Mouse (Mus musculus): Measurements from ENCODE around the gene Kif2a. TPM values are rescaled to one million over a fixed set of nuclear protein-coding genes. Genes with fewer than 3 reads are reported as not detected.

The Kif2a gene
- polyA plus RNA-seq, 1 experiment from 2014 or later = 16.5 TPM

DNA sequence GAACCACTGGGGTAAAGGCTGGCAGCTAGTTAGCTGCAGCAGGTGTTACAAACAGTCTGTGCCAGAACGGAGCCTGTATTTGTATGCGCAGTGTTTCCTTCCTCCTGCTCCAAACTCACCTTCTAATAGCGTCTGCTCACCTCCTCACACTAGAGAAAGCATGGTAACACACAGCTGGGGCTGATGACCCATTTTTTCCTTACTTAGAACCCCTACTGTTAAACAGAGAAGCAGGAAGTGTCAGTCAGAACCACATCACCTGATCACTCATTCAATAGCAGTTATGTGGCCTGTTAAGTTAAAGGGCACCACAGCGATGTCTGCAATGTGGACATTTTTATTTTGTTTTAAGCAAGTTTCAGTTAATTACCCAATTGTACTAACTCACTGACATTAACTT lies 64.4 kb downstream of the Kif2a start:
- WGBS = 87% methylated on average over 4 of the region's 4 CpGs
- ATAC-seq (replicated peaks; ENCODE audit: low FRiP score, low TSS enrichment, low read depth) (no peak), DNase-seq (ENCODE audit: low spot score) (no peak)
- Histone ChIP-seq H3K4me2 (ENCODE audit: low read length) (no peak overlapping the region), H3K4me1 (replicated peaks; ENCODE audit: control insufficient read depth, insufficient read depth, low read length) (no peaks in the 10 kb centered on the region), H3K27me3 (replicated peaks; ENCODE audit: control insufficient read depth, insufficient read depth, low read length) (no peaks in the 10 kb centered on the region), H3K9ac (ENCODE audit: low read length) (no peak overlapping the region), H3K4me3 (ENCODE audit: low read depth, low read length) (no peak overlapping the region), H3K27ac (ENCODE audit: low read depth) (no peak overlapping the region), H3K9me3 (ENCODE audit: control insufficient read depth, low read length) (no peaks in the 10 kb centered on the region), H3K36me3 (ENCODE audit: control insufficient read depth, insufficient read depth, low read length) (peaks cover 83% of the 10 kb centered on the region)

DNA sequence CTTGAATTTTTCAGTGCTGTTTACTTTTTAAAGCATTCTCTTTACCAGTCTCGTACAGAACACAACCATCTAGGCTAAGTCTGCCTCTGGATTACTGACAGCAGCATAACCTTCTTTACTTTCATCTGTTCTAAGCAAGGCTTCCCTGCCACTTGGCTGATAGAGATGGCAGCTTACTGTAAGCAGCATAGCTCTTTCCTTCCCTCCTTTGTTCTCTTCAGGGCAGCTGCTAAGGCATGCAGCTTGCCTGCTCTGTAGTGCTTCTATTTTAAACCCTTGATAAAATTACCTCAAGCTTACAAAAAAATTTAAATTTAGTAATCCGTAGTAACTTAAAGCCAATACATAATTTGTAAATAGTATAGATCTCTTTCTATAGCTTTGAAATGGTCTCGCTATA lies 67.0 kb downstream of the Kif2a start:
- Histone ChIP-seq H3K27me3 (replicated peaks; ENCODE audit: control insufficient read depth, insufficient read depth, low read length) (no peaks in the 10 kb centered on the region), H3K4me3 (ENCODE audit: low read depth, low read length) (no peak overlapping the region), H3K9ac (ENCODE audit: low read length) (no peak overlapping the region), H3K27ac (ENCODE audit: low read depth) (no peak overlapping the region), H3K4me2 (ENCODE audit: low read length) (no peak overlapping the region), H3K4me1 (replicated peaks; ENCODE audit: control insufficient read depth, insufficient read depth, low read length) (no peaks in the 10 kb centered on the region), H3K36me3 (ENCODE audit: control insufficient read depth, insufficient read depth, low read length) (peaks cover 84% of the 10 kb centered on the region), H3K9me3 (ENCODE audit: control insufficient read depth, low read length) (no peaks in the 10 kb centered on the region)
- DNase-seq (ENCODE audit: low spot score) (no peak), ATAC-seq (replicated peaks; ENCODE audit: low FRiP score, low TSS enrichment, low read depth) (no peak)
- WGBS = 86% methylated on average over 3 of the region's 3 CpGs

- Histone ChIP-seq H3K4me3 (ENCODE audit: low read depth, low read length) (peak overlapping the region; percentile 93), H3K27ac (ENCODE audit: low read depth) (peak overlapping the region; percentile 89; the same call in 1 of the 2 replicates), H3K4me2 (ENCODE audit: low read length) (peak overlapping the region; percentile 81), H3K9me3 (ENCODE audit: control insufficient read depth, low read length) (no peaks in the 10 kb centered on the region), H3K4me1 (replicated peaks; ENCODE audit: control insufficient read depth, insufficient read depth, low read length) (peaks cover 10% of the 10 kb centered on the region), H3K9ac (ENCODE audit: low read length) (peak overlapping the region; percentile 90), H3K27me3 (replicated peaks; ENCODE audit: control insufficient read depth, insufficient read depth, low read length) (no peaks in the 10 kb centered on the region), H3K36me3 (ENCODE audit: control insufficient read depth, insufficient read depth, low read length) (peaks cover 38% of the 10 kb centered on the region)
- DNase-seq (ENCODE audit: low spot score) (no peak), ATAC-seq (replicated peaks; ENCODE audit: low FRiP score, low TSS enrichment, low read depth) (no peak)
- WGBS = 5% methylated on average over 6 of the region's 6 CpGs
These were observed 74.3 kb downstream of the Kif2a start for GRCm38 (mm10) chr13:106947583-106947982.

DNA sequence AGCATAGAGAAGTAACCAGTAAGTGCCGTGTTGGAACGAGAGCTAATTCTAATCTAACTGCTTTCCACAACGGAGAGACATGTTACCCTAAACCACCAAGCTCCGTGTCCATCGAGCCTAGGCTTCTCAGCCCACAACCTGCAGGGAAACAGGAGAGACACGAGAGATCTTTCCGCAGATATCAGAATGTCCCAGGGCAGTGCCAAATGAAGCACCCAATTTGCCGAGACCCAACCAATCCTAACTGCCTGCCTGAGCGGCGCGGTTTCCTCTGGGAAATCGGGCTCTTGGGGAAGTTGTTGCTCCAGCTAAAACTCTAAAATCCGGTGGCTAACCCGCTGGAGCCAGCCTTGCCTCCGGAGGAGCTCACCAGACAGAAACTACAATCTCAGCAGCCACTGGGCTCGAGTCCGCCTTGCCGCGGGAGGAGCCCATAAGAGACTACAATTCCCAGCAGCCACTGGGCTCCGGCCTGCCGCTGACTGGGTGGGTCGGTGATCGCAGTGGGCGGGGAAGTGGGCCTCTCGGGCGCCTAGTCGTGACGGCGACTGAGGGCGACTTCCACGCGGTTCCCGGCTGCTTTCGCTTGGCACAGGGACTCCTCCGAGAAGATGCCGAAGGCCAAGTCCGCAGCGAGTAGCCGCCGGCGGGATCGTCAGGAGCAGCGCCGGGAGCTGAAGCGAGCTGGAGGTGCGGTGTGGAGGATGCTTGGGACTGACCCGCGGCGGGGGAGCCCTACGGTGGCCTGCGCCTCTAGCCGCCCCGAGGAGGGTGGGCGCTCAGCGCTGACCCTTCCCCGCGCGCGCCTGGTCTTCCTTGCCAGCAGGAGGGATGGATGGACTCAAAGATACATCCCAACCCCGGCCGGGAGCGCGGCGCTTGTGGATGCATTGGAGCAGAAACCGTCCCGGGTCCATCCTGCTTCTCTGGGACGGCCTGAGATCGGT lies 75.1 kb downstream of the Kif2a start, which contains the start of gene Dimt1:
Dimt1 (plus strand) TSS at position 534 of the 947 bp plus-strand sequence.
- Histone ChIP-seq H3K36me3 (ENCODE audit: control insufficient read depth, insufficient read depth, low read length) (peaks cover 31% of the 10 kb centered on the region), H3K9me3 (ENCODE audit: control insufficient read depth, low read length) (no peaks in the 10 kb centered on the region), H3K27me3 (replicated peaks; ENCODE audit: control insufficient read depth, insufficient read depth, low read length) (no peaks in the 10 kb centered on the region), H3K4me1 (replicated peaks; ENCODE audit: control insufficient read depth, insufficient read depth, low read length) (peaks cover 10% of the 10 kb centered on the region), H3K4me3 (ENCODE audit: low read depth, low read length) (peak within 1 kb of the TSS; percentile 93), H3K9ac (ENCODE audit: low read length) (peak within 1 kb of the TSS; percentile 90), H3K27ac (ENCODE audit: low read depth) (peak within 1 kb of the TSS; percentile 89), H3K4me2 (ENCODE audit: low read length) (peak within 1 kb of the TSS; percentile 81)
- under 1% methylated on average over 68 of the region's 68 CpGs for WGBS
- peak; percentile 93 for DNase-seq (ENCODE audit: low spot score)
- peak; percentile 98 for ATAC-seq (replicated peaks; ENCODE audit: low FRiP score, low TSS enrichment, low read depth)

- Histone ChIP-seq H3K9me3 (ENCODE audit: control insufficient read depth, low read length) (no peaks in the 10 kb centered on the region), H3K36me3 (ENCODE audit: control insufficient read depth, insufficient read depth, low read length) (peaks cover 18% of the 10 kb centered on the region), H3K4me1 (replicated peaks; ENCODE audit: control insufficient read depth, insufficient read depth, low read length) (peaks cover 10% of the 10 kb centered on the region), H3K4me3 (ENCODE audit: low read depth, low read length) (no peak overlapping the region), H3K27me3 (replicated peaks; ENCODE audit: control insufficient read depth, insufficient read depth, low read length) (no peaks in the 10 kb centered on the region), H3K9ac (ENCODE audit: low read length) (no peak overlapping the region), H3K27ac (ENCODE audit: low read depth) (no peak overlapping the region), H3K4me2 (ENCODE audit: low read length) (no peak overlapping the region)
- no peak for ATAC-seq (replicated peaks; ENCODE audit: low FRiP score, low TSS enrichment, low read depth)
- WGBS = 79% methylated on average over 9 of the region's 9 CpGs
- DNase-seq (ENCODE audit: low spot score) = no peak
These were observed 76.4 kb downstream of the Kif2a start for GRCm38 (mm10) chr13:106945518-106945917.

DNA sequence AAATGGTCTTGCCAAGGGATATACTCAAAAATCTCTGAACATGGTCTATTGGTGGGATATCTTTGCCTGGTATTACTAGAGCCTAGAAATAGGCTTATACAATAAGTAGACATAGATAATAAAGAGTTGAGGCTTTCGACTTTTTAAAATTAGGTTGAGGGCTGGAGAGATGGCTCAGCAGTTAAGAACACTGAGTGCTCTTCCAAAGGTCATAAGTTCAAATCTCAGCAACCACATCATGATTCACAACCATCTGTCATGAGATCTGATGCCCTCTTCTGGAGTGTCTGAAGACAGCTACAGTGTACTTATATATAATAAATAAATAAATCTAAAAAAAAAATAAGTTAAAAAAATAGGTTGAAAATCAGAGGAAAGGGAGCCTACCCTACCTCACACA lies 79.2 kb downstream of the Kif2a start:
- WGBS = 98% methylated on average over 1 of the region's 1 CpGs
- no peaks in the 10 kb centered on the region for H3K27me3 ChIP-seq (replicated peaks; ENCODE audit: control insufficient read depth, insufficient read depth, low read length)

GRCm38 (mm10) chr13:106941211-106941976 lies 80.5 kb downstream of the Kif2a start:
- H3K4me3 ChIP-seq (ENCODE audit: low read depth, low read length) = no peak overlapping the region
- H3K27ac ChIP-seq (ENCODE audit: low read depth) = no peak overlapping the region
- H3K27me3 ChIP-seq (replicated peaks; ENCODE audit: control insufficient read depth, insufficient read depth, low read length) = no peaks in the 10 kb centered on the region
- no peak overlapping the region for H3K4me2 ChIP-seq (ENCODE audit: low read length)
- ATAC-seq (replicated peaks; ENCODE audit: low FRiP score, low TSS enrichment, low read depth) (no peak), DNase-seq (ENCODE audit: low spot score) (no peak)
- H3K9ac ChIP-seq (ENCODE audit: low read length) = no peak overlapping the region
- H3K36me3 ChIP-seq (ENCODE audit: control insufficient read depth, insufficient read depth, low read length) = no peaks in the 10 kb centered on the region
- no peaks in the 10 kb centered on the region for H3K9me3 ChIP-seq (ENCODE audit: control insufficient read depth, low read length)
- no peaks in the 10 kb centered on the region for H3K4me1 ChIP-seq (replicated peaks; ENCODE audit: control insufficient read depth, insufficient read depth, low read length)
- 21% methylated on average over 7 of the region's 7 CpGs for WGBS

More for the DNA sequence above, 79.2 kb downstream of the Kif2a start:
- no peak overlapping the region for H3K4me2 ChIP-seq (ENCODE audit: low read length)
- no peak overlapping the region for H3K9ac ChIP-seq (ENCODE audit: low read length)
- H3K36me3 ChIP-seq (ENCODE audit: control insufficient read depth, insufficient read depth, low read length) = no peaks in the 10 kb centered on the region
- no peak overlapping the region for H3K4me3 ChIP-seq (ENCODE audit: low read depth, low read length)
- no peaks in the 10 kb centered on the region for H3K9me3 ChIP-seq (ENCODE audit: control insufficient read depth, low read length)
- ATAC-seq (replicated peaks; ENCODE audit: low FRiP score, low TSS enrichment, low read depth) (no peak), DNase-seq (ENCODE audit: low spot score) (no peak)
- H3K4me1 ChIP-seq (replicated peaks; ENCODE audit: control insufficient read depth, insufficient read depth, low read length) = peaks cover 1% of the 10 kb centered on the region
- H3K27ac ChIP-seq (ENCODE audit: low read depth) = no peak overlapping the region

- WGBS = 27% methylated on average over 7 of the region's 7 CpGs
- Histone ChIP-seq H3K27me3 (replicated peaks; ENCODE audit: control insufficient read depth, insufficient read depth, low read length) (no peaks in the 10 kb centered on the region), H3K4me3 (ENCODE audit: low read depth, low read length) (peak overlapping the region; percentile 94), H3K9me3 (ENCODE audit: control insufficient read depth, low read length) (no peaks in the 10 kb centered on the region), H3K4me1 (replicated peaks; ENCODE audit: control insufficient read depth, insufficient read depth, low read length) (peaks cover 6% of the 10 kb centered on the region), H3K27ac (ENCODE audit: low read depth) (no peak overlapping the region), H3K36me3 (ENCODE audit: control insufficient read depth, insufficient read depth, low read length) (no peaks in the 10 kb centered on the region), H3K4me2 (ENCODE audit: low read length) (peak overlapping the region; percentile 38), H3K9ac (ENCODE audit: low read length) (peak overlapping the region; percentile 91; the same call in 1 of the 2 replicates)
- no peak; the same call in 1 of the 2 replicates for ATAC-seq (replicated peaks; ENCODE audit: low FRiP score, low TSS enrichment, low read depth)
- DNase-seq (ENCODE audit: low spot score) = no peak
These were observed 84.8 kb downstream of the Kif2a start for GRCm38 (mm10) chr13:106937138-106937472.

Measured in intestine, embryonic 14.5 days (tissue).